Mouse (Mus musculus) mature B cell (primary cell): ENCODE results near the gene Dstyk.

Source experiments
- in situ Hi-C: fragments of 300-500 bp; cut with MboI; formaldehyde crosslinking; loops from 2 replicates; pipeline ENCODE4 v1.14.3; 2019

The Dstyk gene

GRCm38 (mm10) chr1:132417319-132418251, at the start of gene Dstyk:
TSS of gene Dstyk (plus strand) at chr1:132417555.
- in situ Hi-C loops = no loop called here

GRCm38 (mm10) chr1:132367692-132368506, 49.5 kb upstream of the Dstyk start:
- in situ Hi-C loops = loop anchor here (10.0 kb wide), 1 partner anchor 107 kb away; the partner anchor contains the start of gene Rbbp5

- in situ Hi-C loops = no loop called here
These were observed 46.6 kb upstream of the Dstyk start for GRCm38 (mm10) chr1:132370681-132371173.

GRCm38 (mm10) chr1:132371298-132372081, 45.9 kb upstream of the Dstyk start:
- in situ Hi-C loops = no loop called here

GRCm38 (mm10) chr1:132372354-132372753, 45.0 kb upstream of the Dstyk start:
- in situ Hi-C loops = no loop called here

- in situ Hi-C loops = no loop called here
These were observed 44.3 kb upstream of the Dstyk start for GRCm38 (mm10) chr1:132372896-132373534.

GRCm38 (mm10) chr1:132374140-132374872, 43.0 kb upstream of the Dstyk start:
- in situ Hi-C loops = no loop called here

- in situ Hi-C loops = no loop called here
These were observed 42.5 kb upstream of the Dstyk start for GRCm38 (mm10) chr1:132374873-132375244.

- in situ Hi-C loops = no loop called here
These were observed 42.1 kb upstream of the Dstyk start for GRCm38 (mm10) chr1:132375256-132375655.

GRCm38 (mm10) chr1:132376211-132377054, 40.9 kb upstream of the Dstyk start:
- in situ Hi-C loops = no loop called here

- in situ Hi-C loops = no loop called here
These were observed 40.3 kb upstream of the Dstyk start for GRCm38 (mm10) chr1:132377055-132377365.

GRCm38 (mm10) chr1:132377811-132378210, 39.5 kb upstream of the Dstyk start:
- in situ Hi-C loops = no loop called here

GRCm38 (mm10) chr1:132380550-132381100, 36.7 kb upstream of the Dstyk start:
- in situ Hi-C loops = no loop called here

- in situ Hi-C loops = no loop called here
These were observed 35.4 kb upstream of the Dstyk start for GRCm38 (mm10) chr1:132381929-132382328.

- in situ Hi-C loops = no loop called here
These were observed 33.3 kb upstream of the Dstyk start for GRCm38 (mm10) chr1:132384001-132384554.

GRCm38 (mm10) chr1:132385266-132385665, 32.1 kb upstream of the Dstyk start:
- in situ Hi-C loops = no loop called here

GRCm38 (mm10) chr1:132385711-132386110, 31.6 kb upstream of the Dstyk start:
- in situ Hi-C loops = no loop called here

GRCm38 (mm10) chr1:132386266-132386665, 31.1 kb upstream of the Dstyk start:
- in situ Hi-C loops = no loop called here

- in situ Hi-C loops = no loop called here
These were observed 29.4 kb upstream of the Dstyk start for GRCm38 (mm10) chr1:132387943-132388342.
